In the genomic region with DNA sequence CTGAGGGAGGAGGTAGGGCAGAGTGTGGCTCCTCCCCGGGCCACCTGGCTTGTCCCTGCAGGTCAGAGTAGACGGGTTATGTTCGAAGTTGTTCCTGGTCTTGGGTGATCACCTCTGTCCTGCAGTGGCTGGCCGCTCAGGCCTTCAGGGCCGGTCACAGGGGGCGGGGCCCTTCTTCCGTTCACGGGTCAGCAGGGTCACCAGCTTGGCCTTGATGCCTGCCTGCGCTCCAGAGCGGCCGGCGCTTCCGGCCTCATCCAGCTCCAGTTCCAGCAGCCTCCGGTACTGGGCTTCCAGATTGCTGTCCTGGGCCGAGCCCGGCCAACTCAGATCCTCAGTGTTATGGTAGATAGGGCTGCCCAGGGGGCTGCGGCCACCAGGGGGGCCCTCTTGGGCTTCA, we compare ENCODE assay signal across 8 mouse cellular contexts. TPM values are rescaled to one million over a fixed set of nuclear protein-coding genes. Genes with fewer than 3 reads are reported as not detected.
A peak's percentile ranks its signal among the peaks of the same experiment; 100 is the strongest.
DNase-seq lines count a peak whose midpoint lies in the region.

No protein-coding gene starts in this region.

- intact Hi-C loops in heart, postnatal 10 days (cut with DNase I): no loop called here

- DNase-seq in gastrocnemius, postnatal 10 days: peak; percentile 45
- DNase-seq in gastrocnemius, adult 8-10 months (ENCODE audit: low spot score in 2 of 2): no peak
- DNase-seq in adrenal gland, postnatal 36 days: peak; percentile 65 to 80
- peak; percentile 40 to 54 for DNase-seq in heart, postnatal 10 days
- DNase-seq in kidney, postnatal 4 days: peak; percentile 66 to 82
- DNase-seq in frontal cortex, postnatal 14 days (ENCODE audit: low spot score in 2 of 2): no peak
- DNase-seq in retina, postnatal 1 day: no peak
- DNase-seq in layer of hippocampus, adult 9-11 months: no peak

RNA-seq across cellular contexts. Expression of a gene that starts 5.8 kb away (rescaled TPM):
- total RNA-seq in gastrocnemius, postnatal 10 days (2021): 1 to 10 TPM; 2.0 to 4.0 TPM
- total RNA-seq in gastrocnemius, adult 8-10 months (2022): 1 to 10 TPM in 1 of 4 experiments, under 1 TPM in 3; 0.61 to 1.1 (median 0.79) TPM
- total RNA-seq in adrenal gland, postnatal 36 days (2021): 1 to 10 TPM; 2.3 to 4.6 TPM
- 1 to 10 TPM; 1.7 to 1.8 TPM for total RNA-seq in heart, postnatal 10 days (2021)

RNA-seq across cellular contexts. Expression of a gene that starts 9.8 kb away (rescaled TPM):
- total RNA-seq in gastrocnemius, postnatal 10 days (2021): 100 to 1,000 TPM; 458 to 513 TPM
- 100 to 1,000 TPM; 476 to 539 (median 493) TPM for total RNA-seq in gastrocnemius, adult 8-10 months (2022)
- total RNA-seq in adrenal gland, postnatal 36 days (2021): 10 to 100 TPM; 15.2 to 23.9 TPM
- total RNA-seq in heart, postnatal 10 days (2021): 10 to 100 TPM; 63.6 to 74.2 TPM

RNA-seq across cellular contexts. Expression of a gene that starts 13.2 kb away (rescaled TPM):
- 10 to 100 TPM; 12.7 to 13.7 TPM for total RNA-seq in gastrocnemius, postnatal 10 days (2021)
- 10 to 100 TPM in 1 of 4 experiments, 1 to 10 TPM in 3; 8.3 to 12.2 (median 9.2) TPM for total RNA-seq in gastrocnemius, adult 8-10 months (2022)
- total RNA-seq in adrenal gland, postnatal 36 days (2021): 10 to 100 TPM; 47.3 to 51.7 TPM
- total RNA-seq in heart, postnatal 10 days (2021): 10 to 100 TPM; 17.5 to 18.2 TPM

RNA-seq across cellular contexts. Expression of a gene that starts 35.4 kb away (rescaled TPM):
- total RNA-seq in gastrocnemius, postnatal 10 days (2021): 10 to 100 TPM; 52.6 to 71.2 TPM
- 1 to 10 TPM; 2.9 to 4.0 (median 3.4) TPM for total RNA-seq in gastrocnemius, adult 8-10 months (2022)
- 10 to 100 TPM; 16.0 to 18.0 TPM for total RNA-seq in adrenal gland, postnatal 36 days (2021)
- total RNA-seq in heart, postnatal 10 days (2021): 10 to 100 TPM; 53.7 to 58.2 TPM

RNA-seq across cellular contexts. Expression of a gene that starts 47.6 kb away (rescaled TPM):
- total RNA-seq in gastrocnemius, postnatal 10 days (2021): 10 to 100 TPM; 19.9 to 26.5 TPM
- 10 to 100 TPM in 3 of 4 experiments, 1 to 10 TPM in 1; 7.8 to 14.0 (median 10.1) TPM for total RNA-seq in gastrocnemius, adult 8-10 months (2022)
- total RNA-seq in adrenal gland, postnatal 36 days (2021): 10 to 100 TPM; 32.3 to 40.4 TPM
- 10 to 100 TPM; 22.8 to 24.2 TPM for total RNA-seq in heart, postnatal 10 days (2021)

Comparison
In these comparisons a context has a peak if more than half of its experiments do, and no peak if none do; other contexts are left out.
1. DNase-seq: peak in gastrocnemius, postnatal 10 days (single experiment), adrenal gland, postnatal 36 days (2 of 2), heart, postnatal 10 days (2 of 2) and kidney, postnatal 4 days (2 of 2); none in gastrocnemius, adult 8-10 months (0 of 2), frontal cortex, postnatal 14 days (0 of 2), retina, postnatal 1 day (single experiment) and layer of hippocampus, adult 9-11 months (single experiment).
2. RNA of a gene that starts 9.8 kb away (total RNA-seq): 458 to 513 TPM in gastrocnemius, postnatal 10 days and 476 to 539 TPM in gastrocnemius, adult 8-10 months; 63.6 to 74.2 TPM in heart, postnatal 10 days and 15.2 to 23.9 TPM in adrenal gland, postnatal 36 days; every median in the first group is over 4 times any median in the second.